Mouse (Mus musculus) liver, embryonic 14.5 days (tissue): ENCODE data around the gene Tmprss13.

ENCODE experiments used
- CTCF ChIP-seq: IDR thresholded peaks from 2 replicates; pipeline ENCODE4 v1.5.1; 2016; ENCODE audit warnings: antibody characterized with exemption, low read depth, control low read depth
- EP300 ChIP-seq: IDR thresholded peaks from 2 replicates; pipeline ENCODE4 v1.6.1; 2016; ENCODE audit warnings: antibody characterized with exemption, low read depth

DNA sequence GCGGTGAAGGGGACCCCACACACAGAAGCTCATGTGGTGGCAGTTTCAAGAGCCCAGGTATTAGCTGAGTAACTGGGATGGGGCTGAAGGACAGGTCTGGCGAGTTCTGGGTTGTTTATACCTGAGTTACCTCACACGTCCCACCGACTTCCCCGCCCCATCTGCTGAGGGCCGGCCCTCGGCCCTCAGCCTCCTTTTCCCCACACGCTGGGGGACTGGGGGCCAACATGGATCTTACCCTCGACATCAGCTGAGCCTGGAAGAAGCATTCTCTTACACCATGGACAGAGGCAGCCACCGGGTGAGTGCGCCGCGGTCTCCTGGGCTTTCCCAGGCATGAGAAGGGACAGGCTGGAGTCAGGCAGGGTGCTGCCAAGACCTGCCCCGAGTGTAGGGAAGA lies at the start of gene Tmprss13:
- TF ChIP-seq CTCF (no peak), EP300 (no peak)
